Comparison of ENCODE assay signal across 7 mouse cellular contexts in the genomic region with DNA sequence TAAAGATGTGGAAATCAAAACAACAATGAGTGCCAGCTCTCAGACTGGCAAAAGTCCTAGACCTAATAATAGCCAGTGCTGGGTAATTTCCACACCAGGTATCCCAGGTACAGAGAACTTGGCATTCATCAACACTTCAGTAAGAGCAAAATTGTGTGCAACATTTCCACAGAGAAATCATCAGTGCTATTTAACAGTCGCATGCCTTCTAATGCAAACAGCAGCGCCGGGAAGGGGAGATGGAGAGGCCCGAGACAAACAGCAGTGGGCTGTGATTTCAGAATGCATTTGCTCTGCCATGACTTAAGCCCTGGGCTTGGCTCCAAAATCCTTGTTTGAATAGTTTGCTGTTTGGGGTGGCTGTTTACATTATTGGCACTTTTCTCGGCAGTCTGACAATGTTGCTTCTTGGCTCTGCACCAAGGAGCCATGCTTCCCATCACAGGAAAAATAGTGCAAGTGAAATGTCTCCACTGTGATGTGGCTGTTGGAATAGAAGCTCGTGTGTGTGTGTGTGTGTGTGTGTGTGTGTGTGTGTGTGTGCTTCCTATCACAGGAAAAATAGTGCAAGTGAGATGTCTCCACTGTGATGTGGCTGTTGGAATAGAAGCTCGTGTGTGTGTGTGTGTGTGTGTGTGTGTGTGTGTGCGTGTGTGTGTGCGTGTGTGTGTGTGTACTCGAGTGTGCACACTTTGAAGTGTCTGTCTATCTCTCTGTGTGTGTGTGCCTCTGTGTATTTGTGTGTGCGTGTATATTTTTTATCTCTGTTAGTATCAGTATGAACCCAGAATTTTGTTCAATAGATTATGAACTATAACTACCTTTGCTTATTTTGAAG.
A peak's percentile ranks its signal among the peaks of the same experiment; 100 is the strongest.
DNase-seq lines count a peak whose midpoint lies in the region; ATAC-seq and TF ChIP-seq lines count a peak whose summit lies in the region.

No protein-coding gene starts in this region.

- no peak overlapping the region for H3K4me3 ChIP-seq in midbrain, embryonic 12.5 days
- no peak overlapping the region for H3K4me3 ChIP-seq in midbrain, embryonic 10.5 days
- H3K4me3 ChIP-seq in lung, adult 2 months (replicated peaks; ENCODE audit: extremely low read depth, low read depth, low read length), result no peak overlapping the region
- H3K4me3 ChIP-seq in stomach, embryonic 15.5 days (replicated peaks), result no peak overlapping the region

- no peak for TF ChIP-seq POLR2A in lung, adult 2 months (IDR thresholded peaks at IDR 0.05; ENCODE audit: borderline replicate concordance, extremely low read depth, low read depth, low read length)

- no peak overlapping the region for H3K27ac ChIP-seq in midbrain, embryonic 12.5 days (replicated peaks)
- H3K27ac ChIP-seq in midbrain, embryonic 10.5 days (replicated peaks), result no peak overlapping the region
- peak overlapping the region; percentile 49; the same call in 1 of the 2 replicates for H3K27ac ChIP-seq in stomach, embryonic 15.5 days

- H3K9me3 ChIP-seq in midbrain, embryonic 12.5 days, result no peaks in the 10 kb centered on the region
- H3K9me3 ChIP-seq in midbrain, embryonic 10.5 days (replicated peaks), result no peaks in the 10 kb centered on the region
- no peaks in the 10 kb centered on the region for H3K9me3 ChIP-seq in stomach, embryonic 15.5 days

- H3K9ac ChIP-seq in midbrain, embryonic 12.5 days (replicated peaks), result no peak overlapping the region
- no peak overlapping the region for H3K9ac ChIP-seq in stomach, embryonic 15.5 days

- DNase-seq in midbrain, embryonic 10.5 days (ENCODE audit: low spot score), result no peak
- DNase-seq in cerebellum, postnatal 25 days, result peak; percentile 76 to 77
- peak; percentile 13 for DNase-seq in kidney, adult 9 months
- DNase-seq in lung, adult 2 months, result peak; percentile 57
- DNase-seq in adrenal gland, adult 8-10 months, result no peak

- TF ChIP-seq CTCF in lung, adult 2 months (IDR thresholded peaks at IDR 0.05; ENCODE audit: insufficient read depth, low read length), result no peak

- 78% methylated on average over 11 of the region's 11 CpGs for WGBS in midbrain, embryonic 12.5 days
- WGBS in midbrain, embryonic 10.5 days, result 79% methylated on average over 11 of the region's 11 CpGs
- 29% methylated on average over 11 of the region's 11 CpGs for WGBS in lung, adult 2 months
- WGBS in stomach, embryonic 15.5 days, result 39% methylated on average over 11 of the region's 11 CpGs

- H3K4me2 ChIP-seq in midbrain, embryonic 12.5 days (replicated peaks), result no peak overlapping the region
- H3K4me2 ChIP-seq in stomach, embryonic 15.5 days, result no peak overlapping the region

- no peaks in the 10 kb centered on the region for H3K4me1 ChIP-seq in midbrain, embryonic 12.5 days
- H3K4me1 ChIP-seq in midbrain, embryonic 10.5 days, result no peaks in the 10 kb centered on the region
- H3K4me1 ChIP-seq in lung, adult 2 months (ENCODE audit: control insufficient read depth, insufficient read depth, low read length), result peaks cover 2% of the 10 kb centered on the region; the same call in 1 of the 2 replicates
- H3K4me1 ChIP-seq in stomach, embryonic 15.5 days, result 0 out of 2 replicates have a peak, but pooled peaks cover 2% of the 10 kb centered on the region

- no peaks in the 10 kb centered on the region for H3K27me3 ChIP-seq in midbrain, embryonic 12.5 days
- no peaks in the 10 kb centered on the region for H3K27me3 ChIP-seq in midbrain, embryonic 10.5 days (ENCODE audit: low read depth, poor library complexity, severe bottlenecking)
- no peaks in the 10 kb centered on the region for H3K27me3 ChIP-seq in stomach, embryonic 15.5 days (replicated peaks)

- 0 out of 2 replicates have a peak, but pooled peaks have one; percentile 9 for ATAC-seq in midbrain, embryonic 12.5 days (ENCODE audit: low FRiP score, low read depth)
- ATAC-seq in stomach, embryonic 15.5 days (ENCODE audit: insufficient read depth, low FRiP score, low read depth), result peak; percentile 75; the same call in 1 of the 2 replicates

- H3K36me3 ChIP-seq in midbrain, embryonic 12.5 days, result no peaks in the 10 kb centered on the region
- H3K36me3 ChIP-seq in midbrain, embryonic 10.5 days, result no peaks in the 10 kb centered on the region
- H3K36me3 ChIP-seq in stomach, embryonic 15.5 days, result no peaks in the 10 kb centered on the region

Comparison
In these comparisons a context has a peak if more than half of its experiments do, and no peak if none do; other contexts are left out.
1. DNase-seq: peak in cerebellum, postnatal 25 days (2 of 2), kidney, adult 9 months (single experiment) and lung, adult 2 months (single experiment); none in midbrain, embryonic 10.5 days (single experiment) and adrenal gland, adult 8-10 months (single experiment).